Mouse (Mus musculus) thymus, postnatal 4 days (tissue): ENCODE results near the gene Samd4b.
A peak's percentile ranks its signal among the peaks of the same experiment; 100 is the strongest.
"Not testable (repeated sequence)": the region's sequence is repeated elsewhere in the genome, so short reads cannot be mapped to it uniquely, and the experiment has no call there.

Experiments used
- DNase-seq: peaks from one replicate; pipeline ENCODE4 v3.0.0; 2021

Gene Samd4b

GRCm38 (mm10) chr7:28560856-28561255 lies 37.1 kb downstream of the Samd4b start:
- peak; percentile 72 for DNase-seq

GRCm38 (mm10) chr7:28558486-28558885 lies 39.5 kb downstream of the Samd4b start:
- peak; percentile 60 for DNase-seq

DNA sequence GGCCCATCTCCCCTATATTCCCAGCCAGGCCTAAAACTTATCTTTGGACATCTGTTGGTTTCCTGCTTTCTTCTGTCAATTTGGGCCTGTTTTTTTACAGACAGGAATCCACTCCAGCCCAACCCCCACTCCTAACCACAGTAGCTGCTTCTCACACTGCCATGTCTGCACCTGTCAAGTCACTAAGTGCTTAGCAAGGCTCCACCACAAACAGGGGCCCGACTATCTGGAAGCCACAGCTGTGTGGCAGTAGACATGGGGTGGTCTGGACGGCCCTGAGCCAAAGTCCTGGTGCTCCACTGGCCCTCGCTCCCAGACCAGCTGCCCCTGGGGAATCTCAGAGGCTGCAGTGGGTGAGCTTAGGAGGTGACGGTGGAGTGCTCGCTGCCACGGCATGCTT lies 40.2 kb downstream of the Samd4b start:
- peak; percentile 90 for DNase-seq

GRCm38 (mm10) chr7:28557069-28557468 lies 40.9 kb downstream of the Samd4b start:
- DNase-seq, result peak; percentile 45

DNA sequence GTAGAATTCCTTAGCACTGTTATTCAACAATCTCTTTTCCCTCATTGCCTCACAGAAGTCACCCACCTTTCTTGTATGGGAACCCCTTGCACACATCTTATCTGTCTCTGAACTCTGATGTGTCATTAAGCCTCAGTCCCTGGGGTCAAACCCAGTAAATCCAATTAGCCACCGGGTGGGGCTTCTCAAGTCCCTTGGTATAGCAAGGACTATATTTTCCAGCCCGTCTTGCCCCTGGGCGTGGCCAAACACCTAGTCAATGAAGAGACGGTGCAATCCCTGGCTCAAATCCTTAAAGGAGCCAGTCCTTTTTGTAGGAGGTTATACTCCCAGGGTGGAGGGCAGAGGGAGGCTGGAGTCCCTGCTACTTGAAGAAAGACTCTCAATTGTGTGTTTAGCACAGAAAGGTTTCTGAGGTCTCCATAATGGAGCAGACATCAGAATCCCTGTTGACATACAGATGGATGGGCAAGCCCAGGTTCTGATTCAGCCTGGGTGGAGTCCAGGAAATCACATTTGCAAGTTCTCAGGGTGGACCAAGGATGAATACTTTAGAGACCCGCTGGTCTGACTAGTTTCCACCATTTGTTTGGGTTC lies 41.9 kb downstream of the Samd4b start:
- peak; percentile 33 for DNase-seq

GRCm38 (mm10) chr7:28553076-28553475 lies 44.9 kb downstream of the Samd4b start:
- no peak for DNase-seq

DNA sequence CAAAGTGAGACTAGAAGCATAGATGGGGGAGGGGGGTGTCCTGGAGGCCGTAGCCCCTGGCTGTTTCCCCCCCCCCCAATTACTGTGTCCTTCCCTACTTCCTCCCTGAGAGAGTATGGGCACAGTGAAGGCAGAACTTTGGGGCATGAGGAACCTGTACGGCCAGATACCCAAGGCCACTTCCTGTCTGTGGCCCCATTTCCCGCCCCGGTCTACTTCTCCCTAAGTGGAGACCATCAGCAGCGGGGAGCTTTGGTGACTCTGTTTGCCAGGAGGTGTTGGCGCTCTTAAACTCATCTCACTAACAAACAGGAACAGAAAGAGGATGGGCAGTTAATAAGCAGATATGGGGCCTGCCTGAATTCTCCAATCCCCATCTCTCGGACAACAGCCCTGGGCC lies 50.3 kb downstream of the Samd4b start:
- no peak for DNase-seq

DNA sequence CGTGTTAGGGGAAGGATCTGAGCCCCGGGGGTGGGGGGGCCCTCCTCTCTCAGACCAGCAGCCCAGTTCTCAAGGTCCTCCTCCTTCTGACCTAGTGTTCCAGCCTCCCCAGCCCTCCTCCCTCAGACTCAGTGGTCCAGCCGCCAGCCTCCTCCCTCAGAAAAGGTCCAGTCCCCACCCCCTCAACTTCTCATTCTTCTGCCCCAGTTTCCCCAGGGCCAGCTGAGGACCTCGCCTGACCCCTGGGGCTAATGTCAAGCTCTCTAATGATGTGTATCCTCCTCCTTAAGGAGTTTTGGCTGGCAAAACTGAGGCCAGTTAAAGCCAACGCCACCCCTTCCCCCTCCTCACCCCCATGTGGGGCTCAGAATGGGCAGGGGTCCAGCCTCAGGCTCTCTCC lies 50.8 kb downstream of the Samd4b start, which contains the start of gene Nccrp1:
TSS of gene Nccrp1 (minus strand) at position 101 of the 400 bp plus-strand sequence.
- no peak for DNase-seq

GRCm38 (mm10) chr7:28546649-28547048 lies 51.3 kb downstream of the Samd4b start:
- peak; percentile 64 for DNase-seq

DNA sequence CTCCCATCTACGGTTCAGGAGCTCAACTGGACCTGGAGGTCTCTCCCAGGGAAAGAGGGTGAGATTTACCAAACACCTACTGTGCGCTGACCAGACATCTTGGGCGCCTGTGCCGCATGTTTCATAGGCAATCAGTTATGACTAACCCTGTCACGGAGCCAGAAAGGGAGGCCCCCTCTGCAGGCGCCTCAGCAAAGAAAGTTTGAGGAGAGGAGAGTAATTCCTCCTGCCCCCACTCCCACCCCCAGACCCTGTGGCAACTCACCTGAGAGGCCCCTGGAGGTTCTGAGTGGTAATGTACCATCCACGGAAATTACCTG lies 52.1 kb downstream of the Samd4b start:
- DNase-seq, result no peak

DNA sequence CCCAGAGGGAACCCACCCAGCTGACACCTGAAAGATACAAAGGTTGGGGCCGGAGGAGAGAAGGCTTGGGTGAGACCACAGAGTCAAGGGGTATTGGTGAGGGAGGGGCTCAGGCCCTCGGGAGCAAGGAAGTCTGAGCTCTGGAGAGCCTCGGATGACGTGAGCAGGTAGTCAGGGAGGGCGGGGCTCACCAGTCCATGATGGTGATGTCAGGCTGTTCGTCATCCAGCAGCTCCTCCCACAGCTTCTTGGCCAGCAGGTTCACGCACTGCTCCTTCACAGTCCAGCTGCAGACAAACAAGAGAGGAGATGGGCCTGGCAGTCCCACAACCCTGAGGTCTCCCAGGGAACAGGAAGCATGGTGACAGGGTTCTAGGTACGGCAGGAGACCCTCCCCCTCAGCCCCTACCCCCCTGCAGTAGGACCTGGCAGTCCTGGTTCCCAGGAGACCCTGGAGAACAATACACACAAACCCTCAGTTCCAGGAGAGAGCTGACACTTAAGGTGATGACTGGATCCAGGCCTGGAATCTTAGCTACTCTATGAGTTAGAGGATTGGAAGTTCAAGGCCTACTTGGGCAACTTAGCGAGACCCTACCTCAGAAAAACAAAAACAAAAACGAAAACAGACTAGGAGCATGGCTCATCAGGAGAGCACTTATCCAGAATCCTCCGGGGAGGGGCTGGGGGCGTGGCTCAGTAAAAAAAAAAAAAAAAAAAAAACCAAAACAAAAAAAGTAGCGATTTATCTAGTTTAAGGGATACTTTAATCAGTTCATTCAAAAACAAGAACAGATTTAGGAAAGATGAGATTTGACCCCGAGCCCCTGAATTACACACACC lies 52.7 kb downstream of the Samd4b start:
- DNase-seq, result no peak

- DNase-seq, result no peak
These were observed 53.8 kb downstream of the Samd4b start for GRCm38 (mm10) chr7:28544051-28544601.

- DNase-seq, result no peak
These were observed 57.4 kb downstream of the Samd4b start, which contains the start of gene Sycn for GRCm38 (mm10) chr7:28540526-28540925. TSS of gene Sycn (plus strand) at chr7:28540885.

DNA sequence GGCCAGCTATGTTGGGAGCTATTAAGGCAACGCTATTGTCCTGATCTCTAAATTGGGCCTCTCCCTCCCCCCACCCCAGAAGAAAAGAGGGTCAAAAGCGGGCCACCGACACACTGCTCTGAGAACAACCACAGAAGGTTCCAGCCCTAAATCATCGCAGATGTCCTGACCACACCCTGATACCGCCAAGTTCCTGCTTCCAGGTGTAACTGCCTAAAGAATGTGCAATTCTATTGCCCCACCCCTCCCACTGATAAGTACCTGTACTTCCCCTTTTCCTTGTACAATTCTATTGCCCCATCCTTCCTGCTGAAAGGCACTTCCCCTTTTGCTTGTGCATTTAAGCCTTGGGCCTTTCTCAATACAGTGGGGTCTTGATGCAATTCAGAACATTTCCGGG lies 59.1 kb downstream of the Samd4b start:
- not testable (repeated sequence) for DNase-seq

DNA sequence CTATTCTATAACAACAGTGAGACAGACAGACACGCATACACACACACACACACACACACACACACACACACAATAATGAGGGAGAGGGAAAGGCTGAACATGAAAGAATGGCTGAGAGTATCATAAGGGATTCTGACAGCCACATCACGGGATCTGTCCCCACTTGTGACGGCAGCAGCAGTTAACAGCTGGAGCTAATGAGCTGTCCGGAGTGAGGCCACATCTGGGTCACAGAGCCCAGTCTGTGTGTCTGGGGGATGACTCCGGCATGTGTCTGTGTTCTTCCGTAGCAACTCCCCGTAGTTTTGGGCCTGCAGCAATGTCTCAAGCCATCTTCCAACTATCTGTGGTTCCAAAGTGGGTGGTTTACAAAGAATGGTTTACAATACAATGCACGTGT lies 65.9 kb downstream of the Samd4b start:
- no peak for DNase-seq

DNA sequence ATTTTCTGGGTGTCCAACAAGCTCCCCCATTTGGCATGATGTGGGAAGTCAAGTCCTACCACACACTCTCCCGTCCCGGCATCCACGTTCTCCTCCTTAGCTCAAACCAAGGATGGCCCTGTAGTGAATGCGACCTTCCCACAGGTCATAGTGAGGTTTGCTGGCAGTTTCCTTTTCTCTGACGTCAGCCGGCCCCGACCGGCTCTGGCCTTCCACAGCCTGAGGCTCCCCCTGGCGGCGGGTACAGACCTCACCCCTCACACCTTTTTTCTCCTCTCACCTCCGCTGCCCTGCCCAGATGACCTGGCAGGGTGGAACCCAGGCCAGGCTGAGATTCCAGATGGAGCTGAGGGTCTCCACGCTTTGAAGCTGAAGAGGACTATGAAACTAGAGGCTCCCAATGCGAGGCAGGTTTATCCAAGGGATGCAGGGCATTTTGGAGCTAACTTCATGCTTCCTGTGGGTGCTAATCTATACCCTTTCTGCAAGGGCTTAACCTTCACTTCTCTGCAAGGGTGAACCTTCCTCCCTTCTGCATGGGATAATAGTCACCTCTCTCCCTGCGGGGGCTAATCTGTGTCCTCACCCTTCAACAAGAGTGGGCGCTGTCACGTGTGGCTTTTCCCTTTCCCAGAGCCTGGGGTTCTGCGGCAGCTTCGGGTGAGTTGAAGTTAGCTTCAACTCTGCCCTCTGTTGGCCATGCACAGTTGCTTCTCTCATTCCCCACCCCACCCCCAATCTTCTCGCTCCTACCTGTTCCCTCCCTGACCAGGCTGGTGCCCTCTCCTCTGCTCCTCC lies 69.8 kb downstream of the Samd4b start:
- DNase-seq, result peak; percentile 97

DNA sequence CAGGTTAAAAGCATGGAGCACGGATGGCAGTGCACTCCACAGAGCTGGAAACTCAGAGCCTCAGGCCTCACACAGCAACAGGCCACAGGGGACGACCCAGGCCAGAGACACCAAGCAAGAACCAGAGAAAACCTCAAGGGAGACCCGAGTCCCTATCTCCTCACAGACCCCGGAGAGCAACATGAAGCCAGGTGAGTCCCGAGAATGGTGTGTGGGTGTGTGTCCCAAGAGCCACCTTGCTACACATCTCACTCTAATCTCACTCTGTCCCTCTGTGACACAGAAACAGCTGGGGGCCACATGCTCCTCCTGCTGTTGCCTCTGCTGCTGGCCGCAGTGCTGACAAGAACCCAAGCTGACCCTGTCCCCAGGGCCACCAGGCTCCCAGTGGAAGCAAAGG lies 75.4 kb downstream of the Samd4b start, which contains the start of gene Ifnl3:
TSS of gene Ifnl3 (plus strand) at position 301 of the 400 bp plus-strand sequence.
- not testable (repeated sequence) for DNase-seq

DNA sequence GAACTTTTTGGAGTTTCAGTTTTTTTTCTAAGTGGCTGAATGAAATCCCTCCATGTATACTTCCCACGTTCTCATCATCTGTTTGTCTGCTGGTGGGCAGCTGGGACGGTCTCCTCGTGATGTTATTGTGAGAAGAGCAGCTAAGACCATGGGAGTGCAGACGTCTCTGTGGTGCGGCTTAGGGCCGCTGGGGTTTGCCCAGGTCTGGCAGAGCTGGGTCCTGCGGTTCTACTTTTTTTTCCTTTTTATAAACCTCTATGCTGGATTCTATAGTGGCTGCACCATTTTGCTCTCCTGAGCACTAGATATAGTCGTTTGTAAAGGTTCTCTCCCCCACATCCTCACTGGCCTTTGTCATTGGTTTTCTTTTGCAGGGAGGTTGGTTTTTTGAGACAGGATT lies 86.5 kb downstream of the Samd4b start:
- DNase-seq, result no peak

DNA sequence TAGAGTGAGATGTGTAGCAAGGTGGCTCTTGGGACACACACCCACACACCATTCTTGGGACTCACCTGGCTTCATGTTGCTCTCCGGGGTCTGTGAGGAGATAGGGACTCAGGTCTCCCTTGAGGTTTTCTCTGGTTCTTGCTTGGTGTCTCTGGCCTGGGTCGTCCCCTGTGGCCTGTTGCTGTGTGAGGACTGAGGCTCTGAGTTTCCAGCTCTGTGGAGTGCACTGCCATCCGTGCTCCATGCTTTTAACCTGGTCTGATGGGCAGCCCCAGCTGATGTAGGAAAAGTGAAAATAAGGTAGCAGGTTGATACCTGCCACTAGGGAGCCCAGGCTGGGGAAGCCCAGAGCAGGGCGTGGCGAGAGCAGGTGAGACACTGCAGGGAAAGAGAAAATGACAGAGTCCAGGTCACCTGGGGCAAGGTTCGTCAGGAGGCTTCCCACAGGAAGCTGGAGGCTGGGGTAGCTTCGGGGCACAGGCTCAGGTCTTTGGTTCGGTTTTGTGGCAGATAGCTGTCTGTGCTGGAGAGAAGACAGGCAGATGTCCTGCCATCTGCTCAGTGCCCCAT lies 87.5 kb downstream of the Samd4b start, which contains the start of gene Ifnl2:
TSS of gene Ifnl2 (minus strand) at position 51 of the 570 bp plus-strand sequence.
- DNase-seq, result not testable (repeated sequence)

- DNase-seq, result not testable (repeated sequence)
These were observed 88.8 kb downstream of the Samd4b start for GRCm38 (mm10) chr7:28509121-28509520.

DNA sequence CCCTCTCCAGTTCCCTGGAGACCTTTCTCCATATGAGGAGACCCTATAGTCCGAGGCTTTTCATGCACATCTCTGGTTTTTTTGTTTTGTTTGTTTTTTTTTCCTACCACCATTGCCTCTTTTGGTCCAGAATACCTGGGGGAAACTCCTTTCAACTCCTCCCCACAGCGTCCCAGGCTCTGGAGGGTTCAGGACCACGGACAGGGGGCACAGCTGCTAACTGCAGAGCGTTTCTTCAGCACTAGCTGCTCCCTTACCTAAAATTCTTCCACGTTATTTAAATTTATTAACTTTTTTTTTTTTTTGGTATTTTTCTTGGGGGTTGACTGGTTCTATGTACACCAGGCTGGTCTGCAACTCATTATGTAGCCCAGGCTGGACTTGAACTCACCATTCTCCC lies 92.4 kb downstream of the Samd4b start:
- peak; percentile 66 for DNase-seq

DNA sequence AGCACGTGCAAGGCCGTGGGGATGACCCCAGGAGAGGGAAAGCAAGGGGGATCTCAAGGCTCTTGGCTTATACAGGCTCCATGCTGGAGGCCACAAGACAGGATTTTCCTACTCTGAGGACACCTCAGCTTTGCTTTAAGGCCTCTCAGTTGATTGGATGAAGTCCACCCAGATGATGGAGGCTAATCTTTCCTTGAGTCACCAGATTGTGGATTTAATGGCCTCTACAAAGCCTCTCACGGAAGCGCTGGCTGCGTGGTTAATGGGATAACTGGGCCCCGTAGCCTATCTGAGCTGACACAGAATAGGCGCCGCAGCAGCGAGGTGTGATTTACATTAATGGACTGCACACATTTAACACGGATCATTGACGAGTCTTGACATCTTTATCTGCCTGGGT lies 102.5 kb downstream of the Samd4b start:
- DNase-seq, result no peak

- no peak for DNase-seq
These were observed 105.6 kb downstream of the Samd4b start for GRCm38 (mm10) chr7:28492310-28492709.
